Mouse (Mus musculus) olfactory bulb, adult 2 months (tissue): ENCODE results near the gene Sprn. TPM values are rescaled to one million over a fixed set of nuclear protein-coding genes. Genes with fewer than 3 reads are reported as not detected.
A peak's percentile ranks its signal among the peaks of the same experiment; 100 is the strongest.

Source experiments
- H3K27ac ChIP-seq: fragments of 200-500 bp; 2 replicates; pipeline ENCODE4 v1.5.1; 2012; ENCODE audit warnings: low read depth, low read length; ENCODE audit not compliant: insufficient read depth
- H3K4me1 ChIP-seq: fragments of 200-500 bp; 2 replicates; pipeline ENCODE4 v1.6.1; 2012; ENCODE audit warnings: low read length; ENCODE audit not compliant: control insufficient read depth, insufficient read depth
- H3K4me3 ChIP-seq: fragments of 200-500 bp; 2 replicates; pipeline ENCODE4 v1.5.1; 2012; ENCODE audit warnings: mild to moderate bottlenecking, low read depth, low read length, moderate library complexity; ENCODE audit not compliant: insufficient read depth
- CTCF ChIP-seq: fragments of 200-500 bp; IDR thresholded peaks from 2 replicates; pipeline ENCODE4 v1.5.1; 2012; ENCODE audit warnings: low read depth, mild to moderate bottlenecking, low read length, moderate library complexity; ENCODE audit not compliant: insufficient read depth
- POLR2A ChIP-seq: fragments of 200-500 bp; IDR thresholded peaks from 2 replicates; pipeline ENCODE4 v1.6.1; 2012; ENCODE audit warnings: mild to moderate bottlenecking, low read depth, low read length, moderate library complexity; ENCODE audit not compliant: insufficient read depth
- WGBS: fragments of 180-500 bp; shearing (Covaris S2); methylation state at CpG from one replicate; pipeline ENCODE4 v1.1.7; 2018; 5-methylcytosine and 5-hydroxymethylcytosine counted together
- polyA plus RNA-seq: library from polyadenylated mRNA; stranded (reverse); fragments of >200 nt; gene quantifications from 2 replicates; pipeline ENCODE4 v1.2.4, GENCODE M21; 2012; ENCODE audit warnings: low replicate concordance; ENCODE audit not compliant: missing spikeins, insufficient read depth, insufficient read length

Sprn gene
- not detected in 2 replicates for polyA plus RNA-seq

- Histone ChIP-seq H3K4me3 (peak within 1 kb of the TSS; percentile 77), H3K4me1 (peaks cover 10% of the 10 kb centered on the region), H3K27ac (peak within 1 kb of the TSS; percentile 75)
- TF ChIP-seq POLR2A (peak; percentile 64; the same call in 1 of the 2 replicates), CTCF (no peak)
- under 1% methylated on average over 28 of the region's 28 CpGs for WGBS
Observed at GRCm38 (mm10) chr7:140154218-140154927, at the start of gene Sprn. Gene Sprn, minus strand, starts transcription at chr7:140154877.

GRCm38 (mm10) chr7:140201090-140201489 is 46.4 kb upstream of the Sprn start:
- 92% methylated on average over 4 of the region's 4 CpGs for WGBS
- Histone ChIP-seq H3K4me3 (no peak overlapping the region), H3K4me1 (no peaks in the 10 kb centered on the region), H3K27ac (no peak overlapping the region)
- TF ChIP-seq CTCF: no peak
- no peak for TF ChIP-seq POLR2A

- no peak for TF ChIP-seq CTCF
- no peak for TF ChIP-seq POLR2A
- no peak overlapping the region for H3K4me3 ChIP-seq
- no peak overlapping the region for H3K27ac ChIP-seq
- H3K4me1 ChIP-seq: no peaks in the 10 kb centered on the region
- WGBS: 78% methylated on average over 8 of the region's 8 CpGs
Observed at GRCm38 (mm10) chr7:140196002-140196401, 41.3 kb upstream of the Sprn start.

GRCm38 (mm10) chr7:140194031-140194430 is 39.4 kb upstream of the Sprn start:
- Histone ChIP-seq H3K4me3 (no peak overlapping the region), H3K27ac (no peak overlapping the region), H3K4me1 (no peaks in the 10 kb centered on the region)
- TF ChIP-seq CTCF: no peak
- no peak for TF ChIP-seq POLR2A
- 79% methylated on average over 4 of the region's 4 CpGs for WGBS

- no peak overlapping the region for H3K4me3 ChIP-seq
- TF ChIP-seq CTCF (no peak), POLR2A (no peak)
- 78% methylated on average over 2 of the region's 2 CpGs for WGBS
- no peaks in the 10 kb centered on the region for H3K4me1 ChIP-seq
- no peak overlapping the region for H3K27ac ChIP-seq
Observed at GRCm38 (mm10) chr7:140192851-140193250, 38.2 kb upstream of the Sprn start.

GRCm38 (mm10) chr7:140192445-140192844 is 37.8 kb upstream of the Sprn start:
- Histone ChIP-seq H3K27ac (no peak overlapping the region), H3K4me1 (no peaks in the 10 kb centered on the region), H3K4me3 (no peak overlapping the region)
- TF ChIP-seq POLR2A: no peak
- TF ChIP-seq CTCF: no peak
- 66% methylated on average over 2 of the region's 2 CpGs for WGBS

GRCm38 (mm10) chr7:140190435-140190834 is 35.8 kb upstream of the Sprn start:
- Histone ChIP-seq H3K4me3 (no peak overlapping the region), H3K27ac (no peak overlapping the region), H3K4me1 (no peaks in the 10 kb centered on the region)
- WGBS: 82% methylated on average over 1 of the region's 1 CpGs
- no peak for TF ChIP-seq POLR2A

GRCm38 (mm10) chr7:140188391-140189328 is 34.0 kb upstream of the Sprn start:
- TF ChIP-seq POLR2A: no peak
- 60% methylated on average over 4 of the region's 4 CpGs for WGBS
- Histone ChIP-seq H3K27ac (no peak overlapping the region), H3K4me3 (no peak overlapping the region), H3K4me1 (no peaks in the 10 kb centered on the region)
